Mouse (Mus musculus) spleen, postnatal 10 days (tissue): ENCODE results near the gene Zfp800.

Source experiments
- DNase-seq, 2 experiments: peaks; one replicate each; pipeline ENCODE4 v3.0.0; 2021 to 2022; ENCODE audit warnings: low spot score in 2 of 2

Gene Zfp800

GRCm38 (mm10) chr6:28397681-28398203, at the start of gene Zfp800:
Gene Zfp800 (minus strand): TSS chr6:28398005.
- DNase-seq = no peak

- no peak for DNase-seq
These were observed 33.7 kb upstream of the Zfp800 start for GRCm38 (mm10) chr6:28431538-28431855.

GRCm38 (mm10) chr6:28430795-28431537, 33.2 kb upstream of the Zfp800 start:
- DNase-seq = no peak

- no peak for DNase-seq
These were observed 32.1 kb upstream of the Zfp800 start for GRCm38 (mm10) chr6:28429870-28430269.

- DNase-seq = no peak
These were observed 30.5 kb upstream of the Zfp800 start, which contains the start of gene Gcc1 for GRCm38 (mm10) chr6:28428290-28428689. Gene Gcc1 (minus strand): TSS chr6:28428390.

- DNase-seq = no peak
These were observed 29.5 kb upstream of the Zfp800 start, which contains the start of gene Fscn3 for GRCm38 (mm10) chr6:28427096-28427839. Gene Fscn3 (plus strand): TSS chr6:28427789.

GRCm38 (mm10) chr6:28425019-28425418, 27.2 kb upstream of the Zfp800 start:
- DNase-seq = peak; percentile 26 to 27

GRCm38 (mm10) chr6:28423767-28424695, 26.2 kb upstream of the Zfp800 start:
- peak; percentile 70 to 76 for DNase-seq

GRCm38 (mm10) chr6:28423313-28423712, 25.5 kb upstream of the Zfp800 start, which contains the start of gene Arf5:
Gene Arf5 (plus strand): TSS chr6:28423560.
- peak; percentile 97 to 98 for DNase-seq

- no peak for DNase-seq
These were observed 25.0 kb upstream of the Zfp800 start for GRCm38 (mm10) chr6:28422651-28423290.

GRCm38 (mm10) chr6:28421469-28422000, 23.7 kb upstream of the Zfp800 start:
- DNase-seq = peak; percentile 95 to 96

GRCm38 (mm10) chr6:28420865-28421264, 23.1 kb upstream of the Zfp800 start:
- DNase-seq = peak in 1 of 2 experiments; percentile 31

GRCm38 (mm10) chr6:28420361-28420760, 22.6 kb upstream of the Zfp800 start:
- no peak for DNase-seq

- DNase-seq = no peak
These were observed 21.9 kb upstream of the Zfp800 start for GRCm38 (mm10) chr6:28419673-28420072.

- DNase-seq = no peak
These were observed 20.6 kb upstream of the Zfp800 start for GRCm38 (mm10) chr6:28418449-28418848.

GRCm38 (mm10) chr6:28416981-28417380, 19.2 kb upstream of the Zfp800 start:
- no peak for DNase-seq

- no peak for DNase-seq
These were observed 13.4 kb upstream of the Zfp800 start for GRCm38 (mm10) chr6:28411236-28411635.

GRCm38 (mm10) chr6:28410053-28410452, 12.2 kb upstream of the Zfp800 start:
- DNase-seq = no peak

GRCm38 (mm10) chr6:28399791-28400190, 2.0 kb upstream of the Zfp800 start:
- no peak for DNase-seq

- no peak for DNase-seq
These were observed 921 bp upstream of the Zfp800 start for GRCm38 (mm10) chr6:28398726-28399125.
